Mouse (Mus musculus): ENCODE measurements around the gene Ift27. TPM values are rescaled to one million over a fixed set of nuclear protein-coding genes. Genes with fewer than 3 reads are reported as not detected.

Ift27 gene
- polyA plus RNA-seq, 1 experiment: 46.2 TPM

GRCm38 (mm10) chr15:78158335-78158734, 15.6 kb downstream of the Ift27 start:
- no peak for DNase-seq
- H3K27ac ChIP-seq (ENCODE audit: insufficient read depth, low read depth, low read length): no peak overlapping the region
- WGBS: 76% methylated on average over 5 of the region's 5 CpGs
- H3K27me3 ChIP-seq (replicated peaks; ENCODE audit: control insufficient read depth, insufficient read depth, low read length): no peaks in the 10 kb centered on the region
- no peak overlapping the region for H3K4me3 ChIP-seq (ENCODE audit: insufficient read depth, low read depth, low read length)
- TF ChIP-seq POLR2A (IDR thresholded peaks at IDR 0.05; ENCODE audit: low read depth, low read length): no peak
- TF ChIP-seq CTCF (conservative IDR thresholded peaks at IDR 0.05; ENCODE audit: insufficient read depth, insufficient read length, low read depth, low read length): no peak
- H3K4me1 ChIP-seq (ENCODE audit: control insufficient read depth, insufficient read depth, low read length): no peaks in the 10 kb centered on the region
- H3K36me3 ChIP-seq (ENCODE audit: control insufficient read depth, insufficient read depth, low read length): no peaks in the 10 kb centered on the region

- Histone ChIP-seq H3K4me1 (ENCODE audit: control insufficient read depth, insufficient read depth, low read length) (no peaks in the 10 kb centered on the region), H3K36me3 (ENCODE audit: control insufficient read depth, insufficient read depth, low read length) (no peaks in the 10 kb centered on the region), H3K27ac (ENCODE audit: insufficient read depth, low read depth, low read length) (no peak overlapping the region), H3K27me3 (replicated peaks; ENCODE audit: control insufficient read depth, insufficient read depth, low read length) (no peaks in the 10 kb centered on the region), H3K4me3 (ENCODE audit: insufficient read depth, low read depth, low read length) (no peak overlapping the region)
- DNase-seq: no peak
- TF ChIP-seq CTCF (conservative IDR thresholded peaks at IDR 0.05; ENCODE audit: insufficient read depth, insufficient read length, low read depth, low read length) (no peak), POLR2A (IDR thresholded peaks at IDR 0.05; ENCODE audit: low read depth, low read length) (no peak)
- WGBS: 71% methylated on average over 4 of the region's 4 CpGs
Measured at GRCm38 (mm10) chr15:78157824-78158223, 16.1 kb downstream of the Ift27 start.

- Histone ChIP-seq H3K4me1 (ENCODE audit: control insufficient read depth, insufficient read depth, low read length) (no peaks in the 10 kb centered on the region), H3K36me3 (ENCODE audit: control insufficient read depth, insufficient read depth, low read length) (no peaks in the 10 kb centered on the region), H3K4me3 (ENCODE audit: insufficient read depth, low read depth, low read length) (no peak overlapping the region), H3K27ac (ENCODE audit: insufficient read depth, low read depth, low read length) (no peak overlapping the region), H3K27me3 (replicated peaks; ENCODE audit: control insufficient read depth, insufficient read depth, low read length) (no peaks in the 10 kb centered on the region)
- DNase-seq: no peak
- WGBS: 85% methylated on average over 8 of the region's 8 CpGs
- TF ChIP-seq CTCF (conservative IDR thresholded peaks at IDR 0.05; ENCODE audit: insufficient read depth, insufficient read length, low read depth, low read length): no peak
- no peak for TF ChIP-seq POLR2A (IDR thresholded peaks at IDR 0.05; ENCODE audit: low read depth, low read length)
Measured at GRCm38 (mm10) chr15:78157330-78157729, 16.6 kb downstream of the Ift27 start.

- Histone ChIP-seq H3K27me3 (replicated peaks; ENCODE audit: control insufficient read depth, insufficient read depth, low read length) (no peaks in the 10 kb centered on the region), H3K27ac (ENCODE audit: insufficient read depth, low read depth, low read length) (no peak overlapping the region), H3K4me1 (ENCODE audit: control insufficient read depth, insufficient read depth, low read length) (no peaks in the 10 kb centered on the region), H3K36me3 (ENCODE audit: control insufficient read depth, insufficient read depth, low read length) (no peaks in the 10 kb centered on the region), H3K4me3 (ENCODE audit: insufficient read depth, low read depth, low read length) (no peak overlapping the region)
- no peak for DNase-seq
- TF ChIP-seq CTCF (conservative IDR thresholded peaks at IDR 0.05; ENCODE audit: insufficient read depth, insufficient read length, low read depth, low read length) (no peak), POLR2A (IDR thresholded peaks at IDR 0.05; ENCODE audit: low read depth, low read length) (no peak)
- 85% methylated on average over 6 of the region's 6 CpGs for WGBS
Measured at GRCm38 (mm10) chr15:78155421-78155820, 18.5 kb downstream of the Ift27 start.

- H3K4me1 ChIP-seq (ENCODE audit: control insufficient read depth, insufficient read depth, low read length): no peaks in the 10 kb centered on the region
- H3K4me3 ChIP-seq (ENCODE audit: insufficient read depth, low read depth, low read length): no peak overlapping the region
- H3K27me3 ChIP-seq (replicated peaks; ENCODE audit: control insufficient read depth, insufficient read depth, low read length): no peaks in the 10 kb centered on the region
- TF ChIP-seq POLR2A (IDR thresholded peaks at IDR 0.05; ENCODE audit: low read depth, low read length): no peak
- no peak for TF ChIP-seq CTCF (conservative IDR thresholded peaks at IDR 0.05; ENCODE audit: insufficient read depth, insufficient read length, low read depth, low read length)
- H3K36me3 ChIP-seq (ENCODE audit: control insufficient read depth, insufficient read depth, low read length): no peaks in the 10 kb centered on the region
- DNase-seq: peak; percentile 82
- H3K27ac ChIP-seq (ENCODE audit: insufficient read depth, low read depth, low read length): no peak overlapping the region
- 50% methylated on average over 11 of the region's 11 CpGs for whole genome bisulfite sequencing
Measured at GRCm38 (mm10) chr15:78153045-78153775, 20.7 kb downstream of the Ift27 start.

- Histone ChIP-seq H3K4me1 (ENCODE audit: control insufficient read depth, insufficient read depth, low read length) (no peaks in the 10 kb centered on the region), H3K27me3 (replicated peaks; ENCODE audit: control insufficient read depth, insufficient read depth, low read length) (no peaks in the 10 kb centered on the region), H3K27ac (ENCODE audit: insufficient read depth, low read depth, low read length) (no peak overlapping the region), H3K36me3 (ENCODE audit: control insufficient read depth, insufficient read depth, low read length) (no peaks in the 10 kb centered on the region), H3K4me3 (ENCODE audit: insufficient read depth, low read depth, low read length) (no peak overlapping the region)
- WGBS: 65% methylated on average over 7 of the region's 7 CpGs
- no peak for TF ChIP-seq CTCF (conservative IDR thresholded peaks at IDR 0.05; ENCODE audit: insufficient read depth, insufficient read length, low read depth, low read length)
- TF ChIP-seq POLR2A (IDR thresholded peaks at IDR 0.05; ENCODE audit: low read depth, low read length): no peak
- no peak for DNase-seq
Measured at GRCm38 (mm10) chr15:78148565-78148964, 25.3 kb downstream of the Ift27 start.

- Histone ChIP-seq H3K4me1 (ENCODE audit: control insufficient read depth, insufficient read depth, low read length) (no peaks in the 10 kb centered on the region), H3K36me3 (ENCODE audit: control insufficient read depth, insufficient read depth, low read length) (no peaks in the 10 kb centered on the region), H3K27me3 (replicated peaks; ENCODE audit: control insufficient read depth, insufficient read depth, low read length) (no peaks in the 10 kb centered on the region), H3K4me3 (ENCODE audit: insufficient read depth, low read depth, low read length) (no peak overlapping the region), H3K27ac (ENCODE audit: insufficient read depth, low read depth, low read length) (no peak overlapping the region)
- no peak for DNase-seq
- WGBS: 50% methylated on average over 8 of the region's 8 CpGs
- TF ChIP-seq CTCF (conservative IDR thresholded peaks at IDR 0.05; ENCODE audit: insufficient read depth, insufficient read length, low read depth, low read length): no peak
- TF ChIP-seq POLR2A (IDR thresholded peaks at IDR 0.05; ENCODE audit: low read depth, low read length): no peak
Measured at GRCm38 (mm10) chr15:78140226-78140625, 33.7 kb downstream of the Ift27 start.
